Mouse (Mus musculus) adrenal gland, postnatal 4 days (tissue): Measurements from ENCODE around the gene Vta1. TPM values are rescaled to one million over a fixed set of nuclear protein-coding genes. Genes with fewer than 3 reads are reported as not detected.

Experiments used
- DNase-seq, 2 experiments: peaks; one replicate each; pipeline ENCODE4 v3.0.0; 2021 to 2022; ENCODE audit warnings: low spot score in 2 of 2, mixed read lengths in 2 of 2
- long read RNA-seq, 2 experiments: library from polyadenylated mRNA; stranded (forward); transcript quantifications; one replicate each; pipeline ENCODE4 v2.0.0; 2021
- total RNA-seq, 2 experiments: library from RNA; stranded (reverse); gene quantifications; 2 replicates each; pipeline ENCODE4 v1.2.3; 2021

The Vta1 gene
- total RNA-seq: 10 to 100 TPM; 57.8 to 67.7 TPM
- long read RNA-seq, experiment 1, transcript Vta1-205 (8 exons, 1,974 nt): major isoform, 56 of 64 reads
- long read RNA-seq, experiment 1, transcript Vta1-203 (7 exons, 753 nt): minor isoform, 6 of 64 reads
- long read RNA-seq, experiment 1, partial matches to known transcripts: 1 of 64 reads
- long read RNA-seq, experiment 1, other reads (novel, unspliced or antisense): 1 of 64 reads
- long read RNA-seq, experiment 2, transcript Vta1-203 (7 exons, 753 nt): minor isoform, 5 of 77 reads
- long read RNA-seq, experiment 2, transcript Vta1-205 (8 exons, 1,974 nt): major isoform, 63 of 77 reads
- long read RNA-seq, experiment 2, partial matches to known transcripts: 1 of 77 reads
- long read RNA-seq, experiment 2, other reads (novel, unspliced or antisense): 8 of 77 reads

GRCm38 (mm10) chr10:14705072-14706066, at the start of gene Vta1, which contains the start of gene Nmbr:
Gene Vta1, minus strand, starts transcription at chr10:14705560.
Gene Nmbr, plus strand, starts transcription at chr10:14705591.
- peak; percentile 93 to 96 for DNase-seq

GRCm38 (mm10) chr10:14734285-14734684, 28.9 kb upstream of the Vta1 start:
- no peak for DNase-seq

DNA sequence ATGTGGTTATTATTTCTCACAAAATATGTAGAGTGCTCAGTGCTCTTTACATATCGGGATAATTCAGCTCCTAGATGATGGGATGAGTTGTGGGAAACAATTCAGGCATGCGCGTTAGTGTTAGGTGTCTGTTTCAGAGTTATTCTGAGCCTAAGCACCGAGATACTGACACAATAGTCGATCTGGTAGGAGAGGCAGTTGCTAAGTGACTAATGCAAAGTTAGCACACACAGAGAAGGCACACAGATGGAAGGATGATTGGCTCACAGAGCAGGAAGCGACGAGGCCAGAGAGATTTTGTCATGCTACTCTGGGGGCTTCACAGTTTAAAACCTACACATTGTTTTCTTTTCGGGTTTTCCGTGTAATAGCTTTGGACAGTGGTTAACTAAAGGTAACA, 20.3 kb upstream of the Vta1 start:
- no peak for DNase-seq

DNA sequence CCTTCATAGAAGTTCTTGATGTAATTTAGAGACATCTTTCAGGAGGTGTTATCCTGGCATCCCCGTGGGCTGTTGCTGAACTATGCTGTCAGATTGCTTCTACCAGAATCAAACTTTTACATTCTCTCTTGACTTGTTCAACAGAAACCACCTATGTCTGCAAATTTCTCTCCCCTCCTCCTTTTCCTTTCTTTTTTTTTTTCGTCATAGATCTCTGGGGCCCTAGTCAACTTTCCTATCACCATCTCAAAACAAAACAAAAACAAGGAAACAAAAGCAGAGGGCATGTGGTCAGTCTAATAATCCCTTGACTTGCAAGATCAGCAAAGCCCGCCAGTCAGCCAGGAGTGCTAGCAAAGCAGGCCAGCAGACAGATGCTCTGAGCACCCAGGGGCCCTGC, 12.8 kb upstream of the Vta1 start, which contains the start of gene Gje1:
Gje1 (minus strand) TSS at position 101 of the 400 bp plus-strand sequence.
- no peak for DNase-seq

DNA sequence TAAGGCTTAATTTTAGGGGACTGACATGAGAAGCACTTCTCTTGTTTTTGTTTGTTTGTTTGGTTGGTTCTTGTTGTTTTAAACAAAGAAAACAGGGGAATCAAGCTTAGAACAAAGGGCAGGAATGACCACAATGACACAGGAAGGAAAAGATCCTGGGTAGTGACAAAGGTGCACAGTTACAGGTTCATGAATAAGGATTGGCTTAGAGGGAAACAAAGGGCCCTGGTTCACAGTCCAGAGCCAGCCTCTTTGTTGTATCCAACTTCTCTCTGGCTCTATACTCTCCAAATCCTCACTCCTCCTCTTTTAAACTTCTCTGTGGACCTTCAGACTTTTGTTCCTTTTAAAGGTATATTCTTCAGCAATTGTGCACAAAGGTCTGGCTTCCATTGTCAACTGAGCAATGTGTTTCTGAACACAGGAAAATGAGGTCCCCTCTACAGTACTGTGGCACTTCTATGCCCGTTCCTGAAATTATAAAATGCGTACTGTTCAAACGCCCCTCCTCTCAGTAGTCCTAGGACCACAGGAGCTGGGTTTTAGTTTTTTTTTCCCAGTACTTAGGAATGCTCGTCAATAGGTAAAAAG, 1.4 kb downstream of the Vta1 start:
- DNase-seq: no peak

GRCm38 (mm10) chr10:14703239-14703638, 2.1 kb downstream of the Vta1 start:
- DNase-seq: no peak

DNA sequence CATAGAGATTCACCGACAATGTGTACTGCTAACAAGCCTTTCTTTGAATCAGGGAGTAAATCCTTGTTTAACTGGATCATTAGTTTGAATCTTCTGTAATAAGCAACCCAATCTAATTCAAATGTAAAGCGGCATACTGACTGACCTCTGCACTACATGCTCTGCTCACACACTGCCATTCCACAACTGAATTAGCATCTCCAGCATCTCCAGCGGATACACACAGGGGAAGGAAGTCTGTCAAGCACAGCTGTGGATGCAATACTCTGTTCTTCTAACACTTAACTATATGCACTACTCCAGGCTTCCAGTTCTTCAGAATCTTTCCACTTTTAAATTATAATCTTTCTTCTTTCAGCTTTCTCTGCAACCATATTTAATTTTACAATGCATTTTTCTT, 15.0 kb downstream of the Vta1 start:
- DNase-seq: no peak

GRCm38 (mm10) chr10:14688785-14689442, 16.4 kb downstream of the Vta1 start:
- DNase-seq: no peak

- no peak for DNase-seq
These were observed 19.7 kb downstream of the Vta1 start for GRCm38 (mm10) chr10:14685663-14686062.

DNA sequence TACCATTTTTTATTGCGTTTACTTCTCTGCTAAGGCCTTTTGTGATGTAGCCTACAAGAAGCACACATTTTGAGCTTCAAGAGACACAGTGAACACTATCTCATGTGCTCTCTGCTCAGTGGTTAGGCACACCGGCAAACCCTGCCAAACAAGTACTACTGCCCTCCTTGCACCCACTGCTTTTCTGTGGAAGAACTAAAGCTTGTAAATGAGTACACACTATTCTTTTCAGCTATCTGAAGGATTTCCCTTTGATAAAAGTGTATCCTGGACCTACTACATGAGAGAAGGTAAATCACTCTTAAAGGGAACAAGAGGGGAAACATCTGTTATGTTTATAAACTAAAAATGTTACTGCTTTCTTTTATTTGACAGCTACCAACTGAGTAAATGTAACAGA, 39.2 kb downstream of the Vta1 start:
- DNase-seq: no peak

DNA sequence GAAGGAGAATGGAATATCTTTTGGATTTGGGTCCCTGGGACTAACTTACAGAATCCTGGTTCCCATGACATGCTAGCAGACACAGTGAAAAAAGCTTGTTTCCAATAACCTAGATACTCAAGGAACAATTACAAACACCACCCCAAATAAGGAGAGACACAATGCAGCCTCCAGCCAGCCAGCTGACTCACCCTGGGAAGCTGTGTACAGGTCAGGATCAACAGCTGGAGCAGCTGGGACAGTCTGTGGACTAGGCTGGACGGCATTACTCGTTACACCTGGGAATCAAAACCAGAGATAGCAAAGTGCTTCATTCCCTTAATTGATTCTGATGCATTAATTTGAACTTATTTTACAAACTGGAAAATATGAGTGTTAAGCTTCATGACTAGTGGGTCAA, 44.5 kb downstream of the Vta1 start:
- DNase-seq: no peak

DNA sequence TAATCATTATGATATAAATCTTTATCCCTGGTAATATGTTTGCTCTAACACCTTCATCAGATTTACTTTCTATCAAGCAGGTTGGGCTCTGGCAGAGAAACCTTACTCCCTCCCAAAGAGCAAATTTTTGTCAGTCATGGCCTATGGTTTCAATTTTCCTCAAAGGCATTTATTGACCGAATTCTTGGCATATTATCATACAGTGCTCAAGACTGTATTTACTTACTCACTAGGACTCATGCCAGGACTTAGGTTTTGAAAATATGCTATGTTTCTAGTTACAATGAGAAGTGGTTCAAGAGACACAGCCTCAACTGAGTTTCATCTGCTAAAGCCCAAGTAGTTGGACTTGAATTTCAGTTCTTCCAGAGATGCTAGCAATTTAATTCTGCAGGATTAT, 65.7 kb downstream of the Vta1 start:
- no peak for DNase-seq

- no peak for DNase-seq
These were observed 66.3 kb downstream of the Vta1 start for GRCm38 (mm10) chr10:14639043-14639442.

DNA sequence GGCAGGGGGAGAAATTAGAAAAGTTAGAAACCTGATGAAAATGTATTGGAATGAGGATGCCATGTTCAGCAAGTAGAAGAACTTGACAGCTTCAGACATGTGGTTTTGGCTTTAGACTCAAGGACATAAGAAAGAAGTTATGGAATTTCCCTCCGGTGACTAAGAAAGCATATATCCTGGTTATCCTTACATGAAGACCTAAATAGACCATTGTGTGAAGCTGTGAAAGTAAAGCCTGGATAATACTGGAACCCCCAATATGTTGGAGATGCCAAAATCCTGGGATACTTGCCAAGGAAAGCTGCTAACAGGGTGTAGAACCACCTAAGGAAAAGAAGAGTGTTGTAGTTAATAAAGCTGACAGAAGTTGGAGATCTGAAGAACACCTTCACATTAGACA, 79.7 kb downstream of the Vta1 start:
- DNase-seq: no peak

GRCm38 (mm10) chr10:14619156-14619555, 86.2 kb downstream of the Vta1 start:
- DNase-seq: no peak

DNA sequence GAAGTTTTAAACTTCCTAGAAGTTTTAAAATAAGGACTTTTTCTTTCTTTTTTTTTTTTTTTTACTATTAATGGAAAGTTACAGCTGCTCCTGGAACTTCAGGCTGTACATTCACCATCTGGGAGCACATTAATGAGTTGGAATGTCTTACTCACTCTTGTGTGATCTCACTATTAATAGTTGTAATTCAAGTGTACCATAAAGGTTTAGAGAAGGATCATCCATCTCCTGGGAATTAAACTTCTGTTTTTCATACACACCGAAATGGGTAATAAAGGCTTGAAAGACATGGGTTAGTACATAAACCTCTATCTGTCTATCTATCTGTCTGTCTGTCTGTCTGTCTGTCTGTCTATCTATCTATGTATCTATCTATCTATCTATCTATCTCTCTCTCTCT, 87.1 kb downstream of the Vta1 start:
- DNase-seq: no peak

DNA sequence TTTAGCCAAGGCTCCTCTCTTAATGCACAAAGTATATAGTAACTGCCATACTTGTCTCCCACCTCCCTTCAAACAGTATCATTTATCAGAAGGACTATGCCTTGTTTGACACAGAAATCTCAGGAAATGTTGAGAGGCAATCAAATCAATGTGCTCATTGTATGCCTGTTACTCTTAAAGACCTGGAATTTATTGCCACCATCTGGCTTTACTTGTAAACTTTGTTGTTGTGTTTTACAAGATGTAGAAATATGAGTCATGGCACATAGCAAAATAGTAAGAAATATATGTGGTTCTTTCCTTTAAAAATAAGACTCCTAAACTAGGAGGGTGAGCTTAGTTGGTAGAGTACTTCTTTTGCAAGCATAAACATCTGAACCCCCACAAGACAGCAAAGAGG, 89.9 kb downstream of the Vta1 start:
- DNase-seq: no peak

GRCm38 (mm10) chr10:14607597-14607996, 97.8 kb downstream of the Vta1 start:
- no peak for DNase-seq
